Mouse (Mus musculus) right cerebral cortex, adult 2 months (tissue): ENCODE data around the gene Arhgap10.

ENCODE experiments used
- DNase-seq, 2 experiments: peaks; one replicate each; pipeline ENCODE4 v3.0.0; 2021 to 2022; ENCODE audit warnings: low spot score in 2 of 2

Gene Arhgap10

GRCm38 (mm10) chr8:77288065-77288464 is 229.7 kb downstream of the Arhgap10 start:
- DNase-seq = no peak

DNA sequence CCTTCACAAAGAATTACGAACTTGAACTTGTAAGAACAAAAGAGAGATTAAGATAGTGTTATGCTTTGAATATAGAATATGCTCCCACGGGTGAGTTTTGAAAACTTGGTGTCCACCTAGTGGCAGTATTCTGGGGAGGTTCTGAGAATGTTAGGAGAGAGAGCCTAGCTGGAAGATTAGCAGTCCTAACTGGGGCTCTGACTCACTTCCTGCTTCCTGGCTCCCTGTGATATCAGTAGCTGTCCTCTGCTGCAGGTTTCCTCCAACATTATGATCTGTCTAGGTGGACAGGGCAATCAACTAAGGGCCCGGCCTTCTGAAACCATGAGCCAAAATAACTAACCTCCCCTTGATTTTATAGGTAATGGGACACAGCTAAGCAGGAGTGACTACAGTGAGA is 233.3 kb downstream of the Arhgap10 start:
- no peak for DNase-seq

- no peak for DNase-seq
Observed at GRCm38 (mm10) chr8:77282605-77283236, 235.0 kb downstream of the Arhgap10 start.

- DNase-seq = no peak
Observed at GRCm38 (mm10) chr8:77279977-77280376, 237.8 kb downstream of the Arhgap10 start.

- DNase-seq = no peak
Observed at GRCm38 (mm10) chr8:77278246-77278645, 239.5 kb downstream of the Arhgap10 start.

DNA sequence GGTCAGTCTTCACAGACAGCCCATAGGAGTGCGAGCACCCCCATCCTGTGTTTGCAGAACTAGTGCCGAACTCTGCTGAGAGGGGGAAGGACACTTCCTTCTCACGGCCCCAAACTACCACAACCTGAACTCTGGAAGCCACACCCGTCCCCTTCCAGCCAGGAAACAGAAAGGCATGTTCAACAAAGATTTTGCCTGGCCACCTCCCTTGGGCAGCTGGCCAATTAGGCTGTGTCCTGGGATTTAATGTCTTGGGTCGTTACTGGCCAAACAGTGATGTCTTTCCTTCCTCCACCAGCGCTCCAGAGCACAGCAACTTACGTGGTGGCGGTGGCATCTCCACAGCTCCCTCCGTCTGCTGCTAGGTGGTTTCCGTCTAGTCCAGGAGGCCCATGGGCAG is 240.9 kb downstream of the Arhgap10 start:
- DNase-seq = no peak

- no peak for DNase-seq
Observed at GRCm38 (mm10) chr8:77275571-77275970, 242.2 kb downstream of the Arhgap10 start.

GRCm38 (mm10) chr8:77272136-77272535 is 245.6 kb downstream of the Arhgap10 start:
- no peak for DNase-seq

GRCm38 (mm10) chr8:77267941-77268405 is 249.8 kb downstream of the Arhgap10 start:
- DNase-seq = no peak

DNA sequence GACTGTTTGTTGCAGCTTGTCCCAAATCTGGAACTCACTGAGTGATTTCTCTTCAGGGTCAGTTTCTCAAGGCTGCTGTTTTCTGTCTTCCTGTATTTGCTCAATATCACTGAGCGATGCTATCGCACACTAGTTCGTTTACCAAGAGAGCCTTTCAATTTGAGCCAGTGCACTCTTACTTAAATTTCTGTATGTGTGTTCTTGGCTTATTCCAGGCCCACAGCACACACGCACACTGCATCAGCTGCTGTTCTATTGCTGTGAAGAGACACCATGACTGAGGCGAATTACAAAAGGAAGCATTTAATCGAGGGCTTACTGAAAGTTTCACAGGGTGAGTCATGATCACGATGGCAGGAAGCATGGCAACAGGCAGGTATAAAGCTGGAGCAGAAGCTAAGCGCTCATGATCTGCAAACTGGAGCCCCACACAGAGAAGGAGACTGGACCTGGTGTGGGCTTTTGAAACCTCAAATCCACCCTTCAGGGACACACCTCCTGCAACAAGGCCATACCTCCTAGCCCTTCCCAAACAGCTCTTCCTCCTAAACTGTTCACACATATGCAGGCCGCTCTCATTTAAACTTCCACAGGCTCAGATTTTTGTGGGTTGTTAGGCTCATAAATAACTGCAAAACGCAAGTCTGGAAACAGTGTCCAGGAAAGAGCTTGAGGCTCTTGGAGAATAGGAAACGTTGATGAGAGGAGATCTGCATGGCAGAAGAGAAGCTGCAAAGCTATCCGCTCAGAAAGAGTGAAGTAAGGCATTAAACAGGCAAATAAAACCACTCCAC is 255.3 kb downstream of the Arhgap10 start:
- DNase-seq = peak; percentile 32 to 35

GRCm38 (mm10) chr8:77261215-77261614 is 256.5 kb downstream of the Arhgap10 start:
- DNase-seq = no peak

- no peak for DNase-seq
Observed at GRCm38 (mm10) chr8:77257085-77257451, 260.7 kb downstream of the Arhgap10 start.

- peak; percentile 67 to 72 for DNase-seq
Observed at GRCm38 (mm10) chr8:77256450-77257084, 261.2 kb downstream of the Arhgap10 start.

DNA sequence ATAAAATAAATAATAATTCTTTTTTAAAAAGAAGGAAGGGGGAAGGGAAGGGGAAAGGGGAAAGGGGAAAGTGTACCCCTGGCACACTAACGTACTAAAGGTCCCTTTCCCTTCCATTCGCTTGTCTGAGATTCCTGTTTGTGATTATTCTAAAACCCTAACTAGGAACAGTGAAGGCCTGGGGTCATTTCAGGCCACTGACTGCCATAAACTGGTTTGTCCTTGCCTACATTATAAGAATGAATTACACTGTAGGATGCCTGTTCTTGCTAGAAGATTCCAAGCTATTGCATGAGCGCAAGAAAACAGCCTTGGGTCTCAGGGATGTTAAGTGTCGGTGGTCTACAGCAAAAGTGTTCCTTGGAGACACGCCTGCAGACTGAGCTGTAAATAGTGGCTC is 263.3 kb downstream of the Arhgap10 start:
- DNase-seq = no peak

DNA sequence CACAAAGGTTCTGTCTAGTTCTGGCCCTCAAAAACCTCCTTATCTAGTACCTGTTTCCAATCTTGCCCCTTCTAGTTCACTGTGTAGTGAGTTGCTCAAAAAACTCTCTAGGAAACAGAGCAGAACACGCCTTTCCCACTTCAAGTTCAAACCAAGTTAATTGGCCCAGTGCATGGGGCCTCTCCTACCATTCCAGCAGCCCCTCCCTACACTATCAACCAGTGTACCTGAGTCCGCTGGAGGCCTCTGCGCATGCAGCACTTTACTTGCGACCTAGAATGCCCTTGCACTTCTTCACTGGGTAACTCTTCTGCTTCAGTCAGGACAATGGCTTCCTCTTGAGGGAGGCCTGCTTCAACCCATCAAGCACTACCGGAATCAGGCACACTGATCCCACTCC is 266.6 kb downstream of the Arhgap10 start:
- DNase-seq = no peak

GRCm38 (mm10) chr8:77250094-77250493 is 267.7 kb downstream of the Arhgap10 start:
- DNase-seq = no peak

DNA sequence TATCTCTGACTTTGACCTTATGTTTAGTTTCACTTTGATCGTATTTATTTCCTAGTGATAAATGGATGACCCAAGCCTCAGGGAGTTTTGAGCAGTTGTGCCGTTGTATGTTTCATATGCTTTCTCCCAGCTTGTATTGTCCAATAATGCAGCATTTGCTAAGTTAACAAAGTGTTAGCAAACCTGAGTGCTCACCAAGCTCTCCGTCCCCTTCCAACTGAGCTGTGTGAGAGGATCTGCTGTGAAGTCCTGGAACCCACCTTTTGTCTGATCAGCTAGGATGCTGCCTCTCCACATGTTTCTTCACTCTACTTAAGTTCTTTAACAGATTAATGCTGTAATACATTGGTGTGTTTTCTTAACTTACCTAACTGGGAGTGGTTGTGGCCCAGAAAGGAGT is 276.4 kb downstream of the Arhgap10 start:
- DNase-seq = no peak

- no peak for DNase-seq
Observed at GRCm38 (mm10) chr8:77239462-77239861, 278.3 kb downstream of the Arhgap10 start.

DNA sequence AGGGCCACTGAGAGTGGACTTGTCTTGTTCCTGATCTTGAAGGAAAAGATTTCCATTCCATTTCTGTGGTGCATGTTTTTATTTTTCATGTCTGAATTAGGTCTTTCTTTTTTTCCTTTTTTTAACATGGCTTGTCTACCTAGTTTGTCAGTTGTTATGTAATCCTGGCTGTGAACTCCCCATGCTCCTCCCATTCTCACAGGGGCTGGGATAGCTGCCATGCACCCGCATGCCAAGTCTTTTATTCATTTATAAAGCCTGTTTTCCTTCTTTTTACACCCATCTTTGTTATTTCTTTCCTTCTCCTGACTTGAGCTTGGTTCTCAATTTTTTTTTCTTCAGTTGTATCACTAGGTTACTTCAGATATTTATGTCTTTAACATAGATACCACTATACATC is 281.1 kb downstream of the Arhgap10 start:
- no peak for DNase-seq

DNA sequence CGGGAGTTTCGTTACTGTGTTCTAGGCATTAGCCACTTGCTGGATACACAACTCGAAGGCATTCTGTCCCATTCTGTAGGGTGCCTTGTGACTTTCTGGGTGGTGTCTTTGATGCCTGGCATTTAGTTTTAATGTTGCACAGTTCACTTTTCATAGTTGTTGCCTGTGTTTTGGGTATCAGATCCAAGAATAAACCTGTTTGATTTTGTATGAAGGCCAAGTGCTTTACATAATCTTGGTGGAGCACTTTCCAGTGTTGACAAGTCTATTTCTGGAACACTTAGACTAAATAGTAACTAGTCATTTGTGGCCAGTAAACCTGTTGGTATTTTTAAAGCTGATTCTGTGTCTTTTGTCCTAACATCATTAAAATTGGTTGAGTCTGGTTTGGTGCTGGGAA is 285.3 kb downstream of the Arhgap10 start:
- DNase-seq = no peak

- DNase-seq = no peak
Observed at GRCm38 (mm10) chr8:77231834-77232233, 285.9 kb downstream of the Arhgap10 start.

- no peak for DNase-seq
Observed at GRCm38 (mm10) chr8:77231211-77231610, 286.5 kb downstream of the Arhgap10 start.

DNA sequence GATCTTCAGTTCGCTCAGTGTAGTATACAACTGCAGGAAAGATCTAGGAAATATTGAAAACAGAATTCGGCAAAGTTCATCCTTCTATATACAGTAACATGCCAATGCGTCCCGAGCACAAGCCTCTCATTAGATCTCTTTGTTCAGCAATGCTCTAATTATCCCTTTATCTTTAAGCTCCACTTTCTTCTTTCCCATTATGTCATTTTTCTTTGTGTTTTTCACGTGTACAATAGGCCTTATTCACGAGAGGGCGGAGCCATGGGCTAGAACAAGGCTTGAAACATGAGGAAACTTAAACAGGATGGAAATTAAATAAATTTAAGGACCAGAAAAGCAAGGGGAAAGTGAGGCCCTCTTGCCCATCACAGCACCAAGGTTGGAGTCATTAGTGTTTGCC is 289.1 kb downstream of the Arhgap10 start:
- DNase-seq = no peak
